Mouse (Mus musculus) heart, embryonic 12.5 days (tissue): Measurements from ENCODE around the gene Dimt1. TPM values are rescaled to one million over a fixed set of nuclear protein-coding genes. Genes with fewer than 3 reads are reported as not detected.
"Not testable (repeated sequence)": the region's sequence is repeated elsewhere in the genome, so short reads cannot be mapped to it uniquely, and the experiment has no call there.

Source experiments
- ATAC-seq: fragments of 200-750 bp; cut with Nextera tagmentation; 2 replicates; pipeline ENCODE4 v1.8.0; 2017; ENCODE audit warnings: moderate TSS enrichment, moderate library complexity; ENCODE audit not compliant: insufficient number of reproducible peaks, low FRiP score
- H3K27ac ChIP-seq: fragments of 300-500 bp; sonication (generic); 2 replicates; pipeline ENCODE4 v1.5.1; 2016; ENCODE audit warnings: mild to moderate bottlenecking, moderate library complexity; ENCODE audit not compliant: poor library complexity, severe bottlenecking
- H3K27me3 ChIP-seq: fragments of 300-500 bp; sonication (generic); replicated peaks from 2 replicates; pipeline ENCODE4 v1.6.1; 2016; ENCODE audit warnings: mild to moderate bottlenecking, moderate library complexity
- H3K36me3 ChIP-seq: fragments of 300-500 bp; sonication (generic); 2 replicates; pipeline ENCODE4 v1.6.1; 2016; ENCODE audit warnings: mild to moderate bottlenecking, moderate library complexity
- H3K4me1 ChIP-seq: fragments of 300-500 bp; sonication (generic); replicated peaks from 2 replicates; pipeline ENCODE4 v1.6.1; 2016; ENCODE audit warnings: mild to moderate bottlenecking
- H3K4me2 ChIP-seq: fragments of 300-500 bp; sonication (generic); 2 replicates; pipeline ENCODE4 v1.6.1; 2016; ENCODE audit warnings: mild to moderate bottlenecking, moderate library complexity
- H3K4me3 ChIP-seq: fragments of 300-500 bp; sonication (generic); 2 replicates; pipeline ENCODE4 v1.5.1; 2016; ENCODE audit warnings: mild to moderate bottlenecking
- H3K9ac ChIP-seq: fragments of 300-500 bp; sonication (generic); 2 replicates; pipeline ENCODE4 v1.6.1; 2016; ENCODE audit warnings: mild to moderate bottlenecking, moderate library complexity
- H3K9me3 ChIP-seq: fragments of 300-500 bp; sonication (generic); replicated peaks from 2 replicates; pipeline ENCODE4 v1.6.1; 2016; ENCODE audit warnings: mild to moderate bottlenecking, moderate library complexity
- WGBS: fragments of 180-500 bp; shearing (Covaris S2); methylation state at CpG from one replicate; pipeline ENCODE4 v1.1.7; 2016; 5-methylcytosine and 5-hydroxymethylcytosine counted together
- polyA plus RNA-seq: library from polyadenylated mRNA; unstranded; fragments of >200 nt; fragmentation: Nextera tagmentation; extraction: Ambion mirVana; gene quantifications from 2 replicates; pipeline ENCODE4 v1.2.1, GENCODE M21; 2016

Gene Dimt1
- polyA plus RNA-seq, 1 experiment from 2014 or later = 33.8 TPM

GRCm38 (mm10) chr13:106996891-106997290, 50.0 kb downstream of the Dimt1 start:
- H3K9me3 ChIP-seq = no peaks in the 10 kb centered on the region
- H3K36me3 ChIP-seq = peaks cover 13% of the 10 kb centered on the region
- H3K4me1 ChIP-seq = peaks cover 36% of the 10 kb centered on the region
- 44% methylated on average over 2 of the region's 2 CpGs for WGBS
- no peak for ATAC-seq
- no peak overlapping the region; the same call in 1 of the 2 replicates for H3K4me2 ChIP-seq
- H3K27me3 ChIP-seq = no peaks in the 10 kb centered on the region
- no peak overlapping the region for H3K4me3 ChIP-seq
- no peak overlapping the region for H3K9ac ChIP-seq
- H3K27ac ChIP-seq = 0 out of 2 replicates have a peak overlapping the region, but pooled peaks have one; percentile 23

DNA sequence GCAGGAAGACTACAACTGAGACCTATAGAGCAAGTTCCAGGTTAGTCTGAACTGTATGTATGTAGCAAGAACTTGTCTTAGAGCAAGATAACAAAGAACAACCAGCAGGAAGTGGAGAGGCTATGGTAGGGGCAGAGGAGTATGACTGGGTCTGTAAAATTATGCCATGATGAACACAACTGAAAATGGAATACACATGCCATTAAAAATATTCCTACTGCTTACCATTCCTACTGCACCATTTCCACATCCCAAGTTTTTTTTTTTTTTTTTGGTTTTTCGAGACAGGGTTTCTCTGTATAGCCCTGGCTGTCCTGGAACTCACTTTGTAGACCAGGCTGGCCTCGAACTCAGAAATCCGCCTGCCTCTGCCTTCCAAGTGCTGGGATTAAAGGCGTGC, 50.6 kb downstream of the Dimt1 start:
- H3K27ac ChIP-seq, ATAC-seq, H3K4me3 ChIP-seq, H3K27me3 ChIP-seq, H3K4me2 ChIP-seq, H3K9me3 ChIP-seq, H3K9ac ChIP-seq, H3K36me3 ChIP-seq: not testable (repeated sequence)
- peaks cover 36% of the 10 kb centered on the region for H3K4me1 ChIP-seq
- 90% methylated on average over 4 of the region's 4 CpGs for WGBS

- H3K4me1 ChIP-seq = peaks cover 36% of the 10 kb centered on the region
- H3K9ac ChIP-seq = no peak overlapping the region
- H3K4me2 ChIP-seq = no peak overlapping the region
- ATAC-seq = no peak
- H3K27ac ChIP-seq = no peak overlapping the region
- no peaks in the 10 kb centered on the region for H3K9me3 ChIP-seq
- peaks cover 9% of the 10 kb centered on the region; the same call in 1 of the 2 replicates for H3K36me3 ChIP-seq
- no peak overlapping the region for H3K4me3 ChIP-seq
- no peaks in the 10 kb centered on the region for H3K27me3 ChIP-seq
- 85% methylated on average over 2 of the region's 2 CpGs for WGBS
Observed at GRCm38 (mm10) chr13:106998026-106998425, 51.1 kb downstream of the Dimt1 start.

- no peak overlapping the region for H3K4me3 ChIP-seq
- WGBS = 45% methylated on average over 5 of the region's 5 CpGs
- H3K36me3 ChIP-seq = 0 out of 2 replicates have a peak, but pooled peaks cover 4% of the 10 kb centered on the region
- peaks cover 36% of the 10 kb centered on the region for H3K4me1 ChIP-seq
- H3K9ac ChIP-seq = no peak overlapping the region
- no peak overlapping the region for H3K27ac ChIP-seq
- ATAC-seq = peak; percentile 91
- no peaks in the 10 kb centered on the region for H3K9me3 ChIP-seq
- H3K27me3 ChIP-seq = no peaks in the 10 kb centered on the region
- H3K4me2 ChIP-seq = no peak overlapping the region; the same call in 1 of the 2 replicates
Observed at GRCm38 (mm10) chr13:106998671-106999070, 51.7 kb downstream of the Dimt1 start.

- H3K9me3 ChIP-seq = no peaks in the 10 kb centered on the region
- H3K4me3 ChIP-seq = no peak overlapping the region
- H3K36me3 ChIP-seq = 0 out of 2 replicates have a peak, but pooled peaks cover 4% of the 10 kb centered on the region
- no peaks in the 10 kb centered on the region for H3K27me3 ChIP-seq
- H3K27ac ChIP-seq = no peak overlapping the region
- peaks cover 15% of the 10 kb centered on the region for H3K4me1 ChIP-seq
- no peak overlapping the region for H3K9ac ChIP-seq
- ATAC-seq = no peak
- H3K4me2 ChIP-seq = no peak overlapping the region
- WGBS = 83% methylated on average over 2 of the region's 2 CpGs
Observed at GRCm38 (mm10) chr13:107003211-107003610, 56.3 kb downstream of the Dimt1 start.

- Histone ChIP-seq H3K9ac (no peak overlapping the region), H3K27me3 (no peaks in the 10 kb centered on the region), H3K4me2 (no peak overlapping the region), H3K9me3 (no peaks in the 10 kb centered on the region), H3K27ac (no peak overlapping the region), H3K4me3 (no peak overlapping the region), H3K4me1 (peaks cover 24% of the 10 kb centered on the region), H3K36me3 (no peaks in the 10 kb centered on the region)
- WGBS = 51% methylated on average over 4 of the region's 4 CpGs
- no peak for ATAC-seq
Observed at GRCm38 (mm10) chr13:107008174-107008573, 61.2 kb downstream of the Dimt1 start.

Other genes starting within 250 kb of the Dimt1 start
- 80.0 and 83.5 TPM in 2 replicates for gene Ipo11, start 10.2 kb upstream of the Dimt1 start, polyA plus RNA-seq
- gene Kif2a, start 75.0 kb downstream of the Dimt1 start, polyA plus RNA-seq = 16.8 and 19.5 TPM in 2 replicates